Mouse (Mus musculus) liver, postnatal 0 days (tissue): ENCODE measurements around the gene Ski.

Experiments used
- CTCF ChIP-seq: sonication (generic); IDR thresholded peaks from 2 replicates; pipeline ENCODE4 v1.5.1; 2016; ENCODE audit warnings: antibody characterized with exemption, low read depth
- EP300 ChIP-seq: IDR thresholded peaks from 2 replicates; pipeline ENCODE4 v1.6.1; 2016; ENCODE audit warnings: antibody characterized with exemption, low read depth, mild to moderate bottlenecking

- TF ChIP-seq EP300 (no peak), CTCF (no peak)
Observed at GRCm38 (mm10) chr4:155156734-155157133, 65.7 kb downstream of the Ski start.
